Mouse (Mus musculus) adipocyte (in vitro differentiated cells): ENCODE measurements around the gene Prkcq.

Experiments
- DNase-seq: peaks from one replicate; pipeline ENCODE4 v3.0.0-alpha.2; 2016; ENCODE audit warnings: low spot score

The Prkcq gene

GRCm38 (mm10) chr2:11219262-11219661 is 47.4 kb downstream of the Prkcq start:
- DNase-seq = no peak

- DNase-seq = no peak
Measured at GRCm38 (mm10) chr2:11224808-11225484, 53.0 kb downstream of the Prkcq start.

- no peak for DNase-seq
Measured at GRCm38 (mm10) chr2:11225485-11225876, 53.6 kb downstream of the Prkcq start.

- no peak for DNase-seq
Measured at GRCm38 (mm10) chr2:11226555-11226954, 54.6 kb downstream of the Prkcq start.

GRCm38 (mm10) chr2:11229126-11229525 is 57.2 kb downstream of the Prkcq start:
- no peak for DNase-seq

GRCm38 (mm10) chr2:11231118-11231517 is 59.2 kb downstream of the Prkcq start:
- no peak for DNase-seq

- no peak for DNase-seq
Measured at GRCm38 (mm10) chr2:11231988-11232387, 60.1 kb downstream of the Prkcq start.

GRCm38 (mm10) chr2:11238254-11238653 is 66.3 kb downstream of the Prkcq start:
- no peak for DNase-seq

GRCm38 (mm10) chr2:11239523-11239922 is 67.6 kb downstream of the Prkcq start:
- no peak for DNase-seq

GRCm38 (mm10) chr2:11245926-11246325 is 74.0 kb downstream of the Prkcq start:
- DNase-seq = no peak

GRCm38 (mm10) chr2:11253945-11254344 is 82.0 kb downstream of the Prkcq start:
- no peak for DNase-seq

- DNase-seq = no peak
Measured at GRCm38 (mm10) chr2:11254446-11254845, 82.5 kb downstream of the Prkcq start.

GRCm38 (mm10) chr2:11257260-11257850 is 85.4 kb downstream of the Prkcq start:
- DNase-seq = no peak

- DNase-seq = no peak
Measured at GRCm38 (mm10) chr2:11258181-11258580, 86.3 kb downstream of the Prkcq start.

- no peak for DNase-seq
Measured at GRCm38 (mm10) chr2:11259361-11259760, 87.5 kb downstream of the Prkcq start.

- no peak for DNase-seq
Measured at GRCm38 (mm10) chr2:11264836-11265235, 92.9 kb downstream of the Prkcq start.

GRCm38 (mm10) chr2:11265455-11265854 is 93.5 kb downstream of the Prkcq start:
- DNase-seq = no peak

GRCm38 (mm10) chr2:11266294-11266693 is 94.4 kb downstream of the Prkcq start:
- DNase-seq = no peak

- no peak for DNase-seq
Measured at GRCm38 (mm10) chr2:11278965-11279364, 107.1 kb downstream of the Prkcq start.

GRCm38 (mm10) chr2:11280247-11280646 is 108.3 kb downstream of the Prkcq start:
- no peak for DNase-seq

GRCm38 (mm10) chr2:11287834-11288530 is 116.1 kb downstream of the Prkcq start:
- DNase-seq = no peak

- peak; percentile 71 for DNase-seq
Measured at GRCm38 (mm10) chr2:11288531-11288846, 116.6 kb downstream of the Prkcq start.

GRCm38 (mm10) chr2:11290931-11291330 is 119.0 kb downstream of the Prkcq start:
- no peak for DNase-seq
